Mouse (Mus musculus) adrenal gland, postnatal 36 days (tissue): ENCODE results near the gene Shisa5. TPM values are rescaled to one million over a fixed set of nuclear protein-coding genes. Genes with fewer than 3 reads are reported as not detected.

Experiments
- DNase-seq, 2 experiments: peaks; one replicate each; pipeline ENCODE4 v3.0.0; 2021; ENCODE audit warnings: mixed read lengths in 1 of 2
- total RNA-seq, 2 experiments: library from RNA; stranded (reverse); gene quantifications; 2 replicates each; pipeline ENCODE4 v1.2.3; 2021

Shisa5 gene
- total RNA-seq, 2 experiments from 2014 or later: 122 to 128 TPM

DNA sequence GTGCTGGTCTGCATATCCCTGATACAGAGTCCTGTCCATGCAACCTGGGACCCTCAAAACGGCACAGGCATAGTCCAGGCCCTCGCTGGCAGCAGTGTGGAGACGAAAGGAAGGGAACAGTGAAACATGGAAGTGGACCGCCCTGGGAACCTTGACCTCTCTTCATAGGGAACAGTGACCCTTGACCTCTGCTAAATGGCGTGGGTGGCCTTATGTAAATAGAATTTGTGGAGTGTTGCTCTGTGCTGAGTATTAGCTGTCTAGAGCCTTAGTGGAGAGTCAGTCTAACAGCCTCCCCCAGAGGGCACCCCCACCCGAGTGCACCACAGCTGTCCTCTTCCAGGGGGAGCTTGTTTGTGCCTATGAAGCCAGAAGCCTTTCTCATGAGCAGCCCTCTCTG lies 54.4 kb downstream of the Shisa5 start:
- no peak for DNase-seq

DNA sequence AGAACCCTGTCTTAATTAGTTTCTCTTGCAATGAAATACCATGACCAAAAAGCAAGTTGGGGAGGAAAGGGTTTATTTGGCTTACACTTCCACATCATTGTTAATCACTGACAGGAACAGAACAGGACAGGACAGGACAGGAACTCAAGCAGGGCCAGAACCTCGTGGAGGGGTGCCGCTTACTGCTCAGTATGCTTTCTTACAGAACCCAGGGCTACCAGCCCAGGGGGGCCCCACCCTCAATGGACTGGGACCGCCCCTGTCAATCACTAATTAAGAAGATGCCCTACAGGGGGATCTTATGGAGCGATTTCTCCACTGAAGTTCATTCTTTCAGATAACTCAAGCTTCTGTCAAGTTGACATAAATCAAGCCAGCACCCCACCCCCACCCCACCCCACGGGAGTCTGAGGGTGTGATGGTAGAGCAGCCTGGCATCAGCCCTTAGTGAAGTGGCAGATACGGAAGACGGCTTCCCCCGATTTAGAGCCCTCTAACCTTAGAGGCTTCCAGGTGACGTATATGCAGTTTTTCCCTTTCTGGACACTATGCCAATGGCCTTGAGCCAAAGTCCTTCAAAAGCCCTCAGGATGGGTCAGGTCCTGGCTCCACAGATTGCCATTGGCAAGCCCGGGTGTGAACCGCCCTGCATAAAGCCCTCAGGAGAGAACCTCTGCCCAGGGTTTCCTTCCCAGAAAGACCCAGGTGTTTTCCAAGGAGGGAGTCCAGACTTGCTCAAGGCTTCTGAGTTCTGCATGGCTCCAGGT lies 55.6 kb downstream of the Shisa5 start:
- peak; percentile 60 to 62 for DNase-seq

DNA sequence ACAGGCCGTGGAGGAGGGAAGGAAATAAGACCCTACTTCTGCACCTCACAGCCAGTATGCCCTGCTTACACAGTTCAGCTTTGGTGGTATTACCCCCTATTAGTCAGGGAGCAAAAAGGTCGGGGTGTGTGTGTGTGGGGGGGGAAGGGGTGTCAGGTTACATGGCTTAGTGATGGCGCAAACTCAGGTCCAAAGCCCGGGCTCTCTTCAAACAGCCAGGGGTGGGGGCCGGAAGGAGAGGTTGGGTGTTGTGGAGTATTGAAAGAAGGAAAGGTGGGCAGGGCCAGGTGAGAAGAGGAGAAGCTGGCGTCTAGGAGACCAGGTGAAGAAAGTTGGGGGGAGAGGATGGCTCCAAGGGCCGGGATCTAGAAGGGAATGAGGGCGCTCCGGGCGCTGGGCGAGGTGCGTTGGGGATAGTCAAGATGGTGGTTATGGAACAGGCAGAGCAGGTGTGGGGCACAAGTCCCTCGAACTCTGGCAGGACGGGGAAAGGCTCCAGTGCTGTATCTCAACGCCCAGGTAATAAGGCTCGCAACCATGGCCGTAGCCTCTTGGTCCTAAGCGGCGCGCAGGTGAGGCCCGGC lies 56.3 kb downstream of the Shisa5 start:
- peak in 1 of 2 experiments; percentile 60 for DNase-seq

DNA sequence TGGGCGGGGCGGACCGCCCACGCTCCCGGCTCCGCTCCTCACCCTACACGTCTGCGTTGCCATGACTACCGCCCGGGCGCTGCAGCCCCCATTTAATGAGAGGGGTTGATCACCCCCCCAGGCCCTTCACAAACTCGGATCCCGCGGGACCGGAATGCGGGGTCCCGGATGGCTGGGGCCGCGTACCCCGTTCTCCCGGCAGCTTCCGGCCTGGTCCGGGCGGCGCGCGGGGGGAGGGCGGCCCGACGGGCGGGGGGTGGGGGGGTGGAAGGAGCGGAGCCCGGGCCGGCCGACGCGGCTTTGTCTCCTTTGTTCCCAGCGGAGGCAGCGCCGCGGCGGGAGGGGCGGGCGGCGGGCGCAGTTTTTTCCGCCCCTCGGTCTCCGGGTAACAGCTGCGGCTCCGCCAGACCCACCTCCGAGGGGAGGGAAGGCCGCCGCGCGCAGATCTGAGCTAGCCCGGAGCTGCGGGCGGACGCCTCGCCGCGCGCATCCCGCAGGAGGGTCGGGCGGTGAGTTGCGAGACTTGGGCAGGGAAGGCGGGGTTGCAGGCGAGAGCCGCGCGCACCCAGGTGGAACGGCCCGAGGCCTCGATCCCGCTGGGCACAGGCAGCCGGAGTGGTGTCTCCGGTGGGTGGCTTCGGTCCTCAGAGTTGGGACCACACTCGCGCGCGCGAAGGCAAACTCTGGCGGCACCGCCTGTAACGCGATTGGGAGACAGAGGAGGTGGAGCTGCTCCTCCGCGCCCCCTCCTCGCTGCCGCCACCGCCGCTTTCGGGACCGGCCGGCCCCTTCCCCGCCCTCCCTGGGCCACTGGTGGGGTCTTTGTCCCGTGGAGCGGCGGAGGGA lies 57.0 kb downstream of the Shisa5 start, which contains the start of gene Plxnb1:
TSS of gene Plxnb1 (plus strand) at position 253 of the 846 bp plus-strand sequence.
- DNase-seq: peak; percentile 83 to 89

DNA sequence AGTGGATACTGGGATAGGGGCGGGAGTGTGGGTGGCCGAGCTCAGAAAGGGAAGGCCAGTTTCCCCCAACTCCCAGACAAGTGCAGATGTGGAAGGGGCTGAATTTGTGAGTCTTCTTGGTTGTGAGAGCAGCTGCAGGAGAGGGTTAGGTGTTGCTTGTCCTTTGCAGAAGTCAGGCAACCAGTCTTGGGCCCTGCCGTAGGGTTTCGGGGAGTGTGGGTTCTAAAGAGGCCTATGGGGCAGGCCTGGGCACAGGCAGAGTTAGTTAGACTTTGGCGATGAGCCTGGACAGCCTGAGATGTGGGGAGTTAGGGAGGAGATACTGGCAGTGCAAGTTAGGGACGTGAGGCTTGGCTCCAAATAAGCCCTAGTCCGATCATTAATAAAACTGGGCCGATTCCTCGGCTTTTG lies 57.9 kb downstream of the Shisa5 start:
- DNase-seq: peak in 1 of 2 experiments; percentile 46

DNA sequence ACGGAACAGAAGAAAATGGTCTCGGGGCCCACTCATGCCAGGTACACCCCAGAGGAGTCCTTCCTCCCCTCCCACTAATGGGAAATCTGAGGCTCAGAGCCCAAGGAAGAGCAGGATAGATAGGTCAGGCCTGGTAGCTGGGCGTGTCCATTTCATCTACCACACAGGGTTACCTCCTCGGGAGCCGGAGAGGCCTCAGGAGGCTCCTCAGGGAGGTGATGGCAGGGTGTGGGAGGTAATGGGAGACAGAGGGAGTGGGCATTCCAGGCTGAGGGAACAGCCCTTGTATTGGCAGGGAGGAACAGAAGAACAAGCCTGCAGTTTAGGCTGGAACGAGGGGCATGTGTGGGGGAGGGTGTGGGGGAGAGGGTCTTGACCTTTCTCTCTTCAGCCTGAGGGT lies 58.5 kb downstream of the Shisa5 start:
- peak in 1 of 2 experiments; percentile 51 for DNase-seq

DNA sequence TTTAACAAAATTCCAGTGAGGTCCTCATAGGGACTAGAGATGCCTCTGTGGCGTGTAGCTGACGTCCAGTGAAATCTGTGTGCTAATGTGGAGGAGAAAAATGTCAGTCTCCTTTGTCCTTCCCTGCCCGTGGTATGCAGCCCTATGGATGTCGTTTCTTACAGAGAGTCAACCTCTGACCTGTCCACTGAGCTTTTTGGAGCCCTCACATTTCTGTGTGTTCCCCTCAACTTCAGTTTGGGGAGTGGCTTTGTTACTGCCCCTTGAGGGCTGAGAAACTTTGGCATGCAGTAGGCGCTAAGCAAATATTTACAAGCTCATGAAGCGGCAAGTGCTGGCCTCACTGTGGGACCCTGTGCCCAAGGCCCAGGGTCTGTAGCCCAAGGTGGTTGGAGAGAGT lies 58.9 kb downstream of the Shisa5 start:
- no peak for DNase-seq

DNA sequence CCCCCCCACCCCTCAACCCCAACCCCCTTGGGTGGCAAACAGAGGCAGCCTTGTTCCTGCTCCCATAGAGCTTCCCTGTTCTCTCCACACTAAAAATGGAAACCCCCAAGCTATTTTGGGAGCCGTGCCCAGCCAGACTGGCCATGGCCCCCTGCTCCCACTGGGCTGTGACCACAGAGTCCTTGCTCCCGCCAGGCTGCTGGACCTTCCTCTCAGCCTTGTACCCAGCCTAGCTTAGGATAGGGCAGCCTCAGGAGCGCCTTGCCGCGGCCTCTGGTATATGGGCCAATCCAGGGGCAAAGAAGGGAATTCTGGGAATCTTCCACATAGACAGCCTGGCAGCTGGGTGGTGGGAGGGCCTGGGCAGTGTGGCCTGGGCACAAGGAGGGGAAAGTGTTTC lies 59.5 kb downstream of the Shisa5 start:
- DNase-seq: peak; percentile 78 to 86

DNA sequence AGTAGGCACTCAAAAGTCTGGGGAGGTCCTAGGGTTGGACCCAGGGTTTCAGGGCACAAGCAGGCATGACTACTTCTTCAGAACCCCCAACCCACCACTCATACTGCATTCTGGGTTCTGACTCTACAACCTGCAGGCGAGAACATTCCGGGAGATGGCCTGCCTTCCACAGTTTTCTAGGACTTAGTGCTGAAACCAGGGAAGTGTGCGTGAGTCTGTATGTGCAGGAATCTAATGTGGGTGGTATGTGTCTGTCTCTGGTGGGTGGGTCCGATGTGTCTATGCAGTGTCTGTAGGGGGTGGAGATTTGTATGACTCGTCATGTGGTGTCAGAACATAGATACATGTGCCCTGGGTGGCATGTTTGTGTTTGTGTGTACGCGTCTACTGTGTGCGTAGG lies 60.0 kb downstream of the Shisa5 start:
- DNase-seq: no peak

DNA sequence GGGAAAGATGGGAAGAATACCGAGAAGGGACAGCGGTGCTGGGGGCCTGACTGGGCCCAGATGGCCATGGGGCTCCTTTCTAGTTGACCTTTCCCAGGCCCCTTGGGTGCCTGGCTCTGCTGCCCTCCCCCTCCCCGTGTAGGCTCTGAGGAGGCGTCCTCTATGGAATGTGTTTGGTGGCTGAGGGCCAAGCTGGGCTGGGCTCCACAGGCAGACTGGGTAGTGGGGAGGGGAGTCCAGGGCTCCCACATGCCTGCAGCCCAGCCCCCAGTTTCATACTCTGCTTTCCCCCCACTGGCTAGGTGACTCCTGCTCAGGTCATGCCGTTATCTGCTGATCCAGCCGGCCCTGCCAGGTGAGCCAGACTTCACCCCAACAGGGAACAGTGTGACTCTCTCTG lies 60.6 kb downstream of the Shisa5 start:
- peak; percentile 85 to 86 for DNase-seq

DNA sequence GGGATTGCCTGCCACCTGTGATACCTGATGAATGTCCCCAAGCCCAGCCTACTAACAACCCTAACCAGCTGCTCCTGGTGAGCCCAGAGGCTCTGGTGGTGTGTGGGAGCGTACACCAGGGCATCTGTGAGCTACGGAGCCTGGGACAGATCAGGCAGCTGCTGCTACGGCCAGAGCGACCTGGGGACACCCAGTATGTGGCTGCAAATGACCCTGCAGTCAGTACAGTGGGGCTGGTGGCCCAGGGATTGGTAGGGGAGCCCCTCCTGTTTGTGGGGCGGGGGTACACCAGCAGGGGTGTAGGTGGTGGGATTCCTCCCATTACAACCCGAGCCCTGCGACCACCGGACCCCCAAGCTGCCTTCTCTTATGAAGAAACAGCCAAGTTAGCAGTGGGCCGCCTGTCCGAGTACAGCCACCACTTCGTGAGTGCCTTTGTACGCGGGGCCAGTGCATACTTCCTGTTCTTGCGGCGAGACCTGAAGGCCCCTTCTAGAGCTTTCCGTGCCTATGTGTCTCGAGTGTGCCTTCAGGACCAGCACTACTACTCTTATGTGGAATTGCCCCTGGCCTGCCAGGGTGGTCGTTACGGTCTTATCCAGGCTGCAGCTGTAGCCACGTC lies 62.1 kb downstream of the Shisa5 start:
- DNase-seq: no peak

DNA sequence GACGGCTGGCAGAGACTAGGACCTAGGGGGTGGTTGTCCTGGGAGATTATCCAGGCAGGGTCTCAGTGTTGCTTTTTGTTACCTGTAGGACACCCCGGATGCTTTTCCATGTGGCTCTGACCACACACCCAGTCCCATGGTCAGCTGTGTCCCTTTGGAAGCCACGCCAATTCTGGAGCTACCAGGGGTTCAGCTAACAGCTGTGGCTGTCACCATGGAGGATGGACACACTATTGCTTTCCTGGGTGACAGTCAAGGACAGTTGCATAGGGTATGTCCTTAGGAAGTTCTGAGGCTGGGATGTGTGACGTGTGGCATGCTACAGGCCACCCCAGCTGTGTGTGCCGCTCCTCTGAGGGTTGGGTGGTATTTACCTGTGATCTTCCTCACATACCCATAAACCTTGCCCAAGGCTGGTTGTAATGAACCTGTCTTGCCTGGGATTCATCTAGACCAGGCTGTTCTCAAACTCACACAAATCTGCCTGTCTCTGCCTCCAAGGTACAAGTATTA lies 63.6 kb downstream of the Shisa5 start:
- DNase-seq: peak in 1 of 2 experiments; percentile 57

DNA sequence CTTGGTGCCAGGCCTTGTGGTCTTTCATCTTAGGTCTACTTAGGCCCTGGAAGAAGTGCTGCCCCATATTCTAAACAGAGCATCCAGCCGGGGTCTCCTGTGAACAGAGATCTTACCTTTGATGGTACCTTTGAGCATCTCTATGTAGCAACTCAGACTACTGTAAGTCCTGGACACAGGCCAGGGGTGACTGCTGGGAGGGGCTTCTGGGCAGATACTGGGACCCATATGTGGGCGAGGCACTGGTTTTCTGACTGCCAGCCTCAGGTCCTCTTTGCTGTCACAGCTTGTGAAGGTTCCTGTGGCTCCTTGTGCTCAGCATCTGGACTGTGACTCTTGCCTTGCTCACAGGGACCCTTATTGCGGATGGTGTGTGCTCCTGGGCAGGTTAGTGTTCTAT lies 64.2 kb downstream of the Shisa5 start:
- DNase-seq: peak; percentile 55 to 56

DNA sequence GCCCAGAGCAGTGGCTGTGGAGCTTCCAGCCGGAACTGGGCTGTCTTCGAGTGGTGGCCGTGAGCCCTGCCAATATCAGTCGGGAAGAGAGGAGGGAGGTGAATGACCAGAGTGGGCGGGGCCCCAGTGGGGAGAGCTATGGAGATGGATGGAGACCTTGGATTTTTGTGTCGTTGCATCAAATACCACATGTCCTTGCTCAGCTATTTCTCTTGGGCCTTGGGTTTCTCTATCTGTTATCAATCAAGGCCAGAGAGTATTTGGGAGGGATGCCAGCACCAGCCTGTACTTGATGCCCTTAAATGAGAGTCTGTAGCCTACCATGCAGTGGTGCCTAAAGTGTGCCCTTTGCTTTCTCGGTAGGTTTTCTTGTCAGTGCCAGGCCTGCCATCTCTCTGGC lies 64.9 kb downstream of the Shisa5 start:
- peak; percentile 95 for DNase-seq

DNA sequence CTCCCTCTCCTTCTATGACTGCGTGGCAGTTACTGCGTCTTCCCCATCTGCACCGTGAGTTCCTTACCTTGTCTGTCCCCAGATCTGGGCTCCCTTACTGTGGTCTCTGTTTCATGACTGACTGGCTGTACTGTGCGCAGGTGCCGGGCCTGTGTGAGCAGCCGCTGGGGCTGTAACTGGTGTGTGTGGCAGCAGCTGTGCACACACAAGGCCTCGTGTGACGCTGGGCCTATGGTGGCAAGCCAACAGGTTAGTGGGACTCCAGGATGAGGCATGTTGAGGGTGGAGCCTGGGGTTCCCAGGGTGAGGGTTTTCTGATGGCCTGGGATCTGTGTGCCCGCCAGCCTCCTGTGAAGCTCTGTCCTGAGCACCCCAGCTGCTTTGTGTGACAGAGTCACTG lies 65.7 kb downstream of the Shisa5 start:
- DNase-seq: peak; percentile 46 to 68

DNA sequence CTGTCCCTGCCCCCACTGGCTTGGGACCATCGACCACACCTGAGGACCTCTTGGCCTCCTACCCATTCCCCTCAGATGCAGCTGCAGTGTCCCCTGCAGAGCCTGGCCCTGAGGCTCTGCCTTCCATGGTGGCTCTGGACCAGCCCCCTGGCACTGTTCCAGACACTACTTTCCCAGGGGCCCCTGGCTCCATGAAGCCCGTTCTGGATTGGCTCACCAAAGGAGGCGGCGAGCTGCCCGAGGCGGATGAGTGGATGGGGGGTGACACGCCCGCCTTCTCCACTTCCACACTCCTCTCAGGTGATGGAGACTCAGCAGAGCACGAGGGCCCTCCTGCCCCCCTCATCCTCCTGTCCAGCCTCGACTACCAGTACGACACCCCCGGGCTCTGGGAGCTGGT lies 66.6 kb downstream of the Shisa5 start:
- peak; percentile 87 to 92 for DNase-seq

DNA sequence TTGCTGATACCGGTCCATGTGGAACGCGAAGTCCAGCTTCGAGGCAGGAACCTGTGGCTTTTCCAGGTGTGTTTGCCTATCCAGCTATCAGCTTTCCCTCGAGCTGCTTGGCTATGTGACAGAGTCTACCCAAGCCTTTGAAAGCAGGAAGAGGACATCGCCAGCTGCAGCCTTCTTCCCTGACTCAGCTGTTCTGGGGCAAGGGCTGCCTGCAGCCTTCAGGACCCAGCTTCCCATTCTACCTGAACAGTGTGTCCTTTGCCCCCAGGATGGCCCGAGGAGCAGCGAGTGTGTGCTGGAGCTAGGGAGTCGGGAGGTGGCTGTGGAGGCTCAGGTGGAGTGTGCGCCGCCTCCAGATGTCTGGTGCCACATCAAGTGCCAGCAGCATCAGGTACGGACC lies 67.3 kb downstream of the Shisa5 start:
- DNase-seq: no peak

DNA sequence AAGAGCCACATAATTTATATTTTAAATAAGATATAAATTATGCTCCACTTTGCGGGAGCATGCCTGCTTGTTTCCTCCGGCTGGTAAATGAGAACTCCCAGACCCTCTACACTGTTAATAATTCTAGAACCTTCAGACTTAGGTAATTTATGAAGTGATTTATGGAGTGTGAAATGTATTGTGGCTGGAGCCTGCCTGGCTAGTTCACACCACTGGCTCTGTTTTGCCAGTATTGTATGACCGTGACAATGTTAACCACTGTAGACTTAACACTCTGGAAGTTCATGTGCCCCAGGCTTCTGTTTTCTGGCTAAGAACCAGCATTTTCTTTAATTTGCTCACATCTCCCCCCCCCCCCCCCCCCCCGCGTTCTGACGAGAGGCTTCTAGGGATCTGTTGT lies 69.0 kb downstream of the Shisa5 start:
- no peak for DNase-seq
